Mouse (Mus musculus) erythroblast, adult 5-6 weeks (primary cell): ENCODE data around the gene Ms4a6d. TPM values are rescaled to one million over a fixed set of nuclear protein-coding genes. Genes with fewer than 3 reads are reported as not detected.

Source experiments
- ATAC-seq: replicated peaks from 2 replicates; pipeline ENCODE4 v1.8.0; 2016; ENCODE audit warnings: moderate number of reproducible peaks, mild to moderate bottlenecking, moderate TSS enrichment, inconsistent platforms; ENCODE audit not compliant: poor library complexity, low FRiP score, severe bottlenecking
- total RNA-seq, 2 experiments: library from RNA; stranded (forward) in 1 of 2; stranded (reverse) in 1 of 2; fragments of 150-400 nt in 1 of 2; fragments of 200-764, 138-1000 nt in 1 of 2; gene quantifications; 2 replicates each; pipeline versions ENCODE4 v1.2.3 to v1.2.4; 2015 to 2017; ENCODE audit warnings: low replicate concordance in 2 of 2

The Ms4a6d gene
- total RNA-seq (2015; ENCODE audit: low replicate concordance): 2.5 and 8.4 TPM in 2 replicates
- 0.60 and 2.4 TPM in 2 replicates for total RNA-seq (2017; ENCODE audit: low replicate concordance)

DNA sequence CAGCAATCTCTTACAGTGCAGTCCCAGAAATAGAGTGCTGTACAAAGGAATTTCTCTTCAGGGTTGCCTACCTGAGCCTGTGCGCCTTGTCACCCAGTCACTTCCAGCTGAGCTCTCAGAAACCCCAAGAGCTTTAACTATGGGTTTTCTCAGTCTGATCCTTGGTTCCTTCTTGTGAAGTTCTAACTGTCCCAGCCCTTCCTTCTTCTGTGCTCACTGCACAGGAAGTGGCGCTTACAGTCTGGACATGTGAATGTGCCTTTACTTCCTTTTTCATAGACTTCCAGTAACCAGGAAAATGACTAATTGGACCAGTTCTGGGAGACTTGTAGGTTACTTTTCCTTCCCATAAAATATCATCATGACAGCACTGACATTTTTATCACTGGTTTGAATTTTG is at the start of gene Ms4a6d:
Gene Ms4a6d, minus strand, starts transcription at position 247 of the 400 bp plus-strand sequence.
- ATAC-seq: no peak

DNA sequence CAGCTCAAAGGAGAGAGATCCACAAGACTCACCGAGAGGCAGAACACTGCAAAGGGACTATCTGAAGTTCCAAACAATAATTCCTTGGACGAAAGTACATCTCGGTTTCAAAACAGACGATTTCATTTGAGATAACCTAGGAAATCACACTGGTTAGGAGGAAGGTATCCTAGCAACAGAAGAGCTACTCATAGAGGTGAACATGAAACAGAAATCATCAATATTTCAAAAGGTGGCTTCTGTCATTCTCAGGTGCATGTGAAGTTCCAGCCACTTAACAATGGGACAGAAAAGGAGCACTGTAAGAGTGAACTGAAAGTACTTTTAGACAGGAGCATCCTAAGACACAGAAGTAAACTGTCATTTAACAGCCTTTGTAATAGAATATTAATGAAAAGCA is 44.9 kb upstream of the Ms4a6d start:
- ATAC-seq: no peak

DNA sequence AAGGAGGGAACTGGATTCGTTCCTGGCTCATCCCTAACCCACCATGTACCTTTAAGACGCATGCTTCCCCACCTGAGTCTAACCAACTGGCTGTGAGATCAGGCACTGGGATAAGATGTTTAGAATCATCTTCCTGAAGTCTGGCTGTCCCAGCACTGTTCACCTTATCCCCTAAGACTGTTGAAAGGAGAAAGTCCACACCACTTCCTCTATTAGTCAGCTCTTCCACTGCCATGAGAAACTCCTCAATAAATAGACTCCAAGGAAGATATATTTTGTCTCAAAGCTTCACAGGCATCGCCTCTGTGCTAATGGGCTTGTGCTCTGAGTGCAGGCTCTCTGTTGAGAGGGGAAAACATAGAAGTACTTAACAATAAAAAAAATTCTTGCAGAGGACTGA is 41.5 kb upstream of the Ms4a6d start:
- no peak for ATAC-seq

DNA sequence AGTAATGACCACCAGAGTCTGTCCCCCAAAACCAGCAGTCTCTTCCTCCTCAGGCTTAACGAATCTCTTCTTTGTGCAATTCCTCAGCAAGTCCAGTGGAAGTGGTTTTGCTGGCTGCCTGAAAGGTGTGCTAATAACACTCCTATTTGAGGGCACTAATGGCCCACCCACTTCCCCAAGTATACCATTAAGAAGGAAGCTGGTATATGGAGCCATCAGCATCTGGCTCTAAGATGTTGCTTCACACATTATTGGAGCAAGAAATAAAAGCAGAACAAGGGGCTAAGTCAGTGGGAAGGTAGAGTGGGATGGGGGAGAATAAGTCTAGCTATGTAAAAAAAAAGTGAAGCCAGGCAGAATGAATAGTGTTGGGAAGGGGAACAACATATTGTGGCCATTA is 36.1 kb upstream of the Ms4a6d start, which contains the start of gene Ms4a3:
Gene Ms4a3, minus strand, starts transcription at position 120 of the 400 bp plus-strand sequence.
- no peak for ATAC-seq

DNA sequence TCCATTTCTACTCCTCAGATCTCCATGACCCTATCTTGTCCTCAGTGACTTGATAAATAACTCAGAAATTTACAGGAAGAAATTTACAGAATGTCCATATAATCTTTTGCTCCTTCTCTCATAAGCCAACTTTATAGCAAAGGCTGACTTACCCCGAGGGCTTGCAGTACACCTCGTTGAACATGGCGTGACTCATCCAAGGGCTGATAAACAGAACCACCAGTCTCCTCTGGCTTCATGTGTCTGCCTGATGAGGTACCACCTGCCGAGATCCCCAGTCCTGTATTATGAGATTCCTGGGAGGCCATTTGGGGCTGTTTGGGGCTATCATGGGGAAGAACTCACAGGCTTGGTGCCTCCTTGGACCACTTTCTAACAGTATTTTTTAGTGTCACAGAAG is 34.4 kb upstream of the Ms4a6d start:
- ATAC-seq: no peak

DNA sequence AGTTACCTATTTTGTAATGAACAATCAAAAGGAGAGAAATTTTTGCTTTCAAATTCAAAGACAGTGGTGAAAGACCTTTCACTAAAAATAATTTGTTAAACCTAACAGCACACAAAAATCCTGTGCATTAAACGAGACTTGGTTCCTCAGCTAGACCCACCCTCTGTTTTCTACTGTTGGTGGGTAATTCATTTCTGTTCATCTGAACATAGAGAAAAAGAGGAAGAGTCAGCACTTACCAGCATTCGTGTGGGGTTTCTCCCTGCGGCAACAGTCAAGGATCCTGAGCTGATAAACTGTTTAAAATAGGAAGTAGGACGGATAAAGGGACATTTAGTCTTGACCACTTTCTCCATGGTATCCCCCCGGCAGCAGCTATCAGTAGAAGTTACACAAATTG is 30.9 kb upstream of the Ms4a6d start:
- ATAC-seq: no peak

DNA sequence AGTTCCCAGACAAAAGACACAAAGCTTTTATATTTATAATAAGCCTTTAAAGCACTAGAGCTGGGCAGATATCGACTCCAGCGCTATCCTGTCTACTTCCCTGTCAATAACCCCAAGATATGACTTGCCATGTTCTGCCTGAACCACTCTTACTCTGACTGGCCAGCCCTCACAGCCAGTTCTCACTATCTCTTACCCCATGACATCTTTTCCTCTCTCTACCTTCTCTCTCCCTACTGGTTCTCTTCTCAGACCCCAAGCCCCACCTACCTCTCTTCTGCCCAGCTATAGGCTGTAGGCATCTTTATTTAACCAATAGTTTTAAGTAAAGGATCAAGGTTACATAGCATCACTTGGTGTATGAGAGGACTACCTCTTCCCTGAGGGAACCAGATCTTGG is 29.7 kb upstream of the Ms4a6d start:
- no peak for ATAC-seq

DNA sequence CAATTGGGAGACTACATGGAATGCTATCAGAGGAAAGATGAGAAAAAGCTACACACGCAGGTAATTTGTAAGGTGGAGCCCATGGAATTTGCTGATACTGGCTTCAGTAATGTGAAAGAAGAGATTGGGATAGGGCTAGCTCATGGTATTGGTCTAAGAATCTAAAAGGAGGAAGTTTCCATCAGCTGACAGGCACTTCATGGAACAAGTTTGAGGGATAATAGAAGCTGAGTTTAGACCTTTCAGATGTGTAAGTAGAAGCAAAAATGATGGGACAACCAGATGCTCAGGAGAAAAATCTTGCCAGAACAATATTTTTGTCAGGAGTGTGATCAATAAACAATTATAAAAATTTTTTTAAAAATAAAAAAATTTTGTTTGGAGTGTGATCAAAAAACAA is 29.1 kb upstream of the Ms4a6d start:
- ATAC-seq: no peak

DNA sequence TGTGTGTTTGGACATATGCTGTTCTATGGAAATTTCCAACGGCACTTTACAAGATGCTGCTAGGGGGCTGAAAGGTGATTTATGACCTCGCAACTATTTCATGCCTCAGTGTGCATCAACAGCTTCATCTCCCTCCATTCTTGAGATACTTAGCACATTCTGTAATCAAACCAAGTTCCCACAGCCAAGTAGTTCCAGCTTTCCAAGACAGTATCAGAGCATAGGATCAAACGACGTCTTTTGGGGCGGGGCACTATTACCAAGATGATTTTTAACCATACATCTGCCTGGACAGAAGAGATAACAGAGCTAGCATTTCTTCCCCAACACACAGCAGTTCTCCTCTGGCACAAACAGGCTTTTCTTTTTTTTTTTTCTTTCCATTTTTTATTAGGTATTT is 20.6 kb upstream of the Ms4a6d start:
- no peak for ATAC-seq

DNA sequence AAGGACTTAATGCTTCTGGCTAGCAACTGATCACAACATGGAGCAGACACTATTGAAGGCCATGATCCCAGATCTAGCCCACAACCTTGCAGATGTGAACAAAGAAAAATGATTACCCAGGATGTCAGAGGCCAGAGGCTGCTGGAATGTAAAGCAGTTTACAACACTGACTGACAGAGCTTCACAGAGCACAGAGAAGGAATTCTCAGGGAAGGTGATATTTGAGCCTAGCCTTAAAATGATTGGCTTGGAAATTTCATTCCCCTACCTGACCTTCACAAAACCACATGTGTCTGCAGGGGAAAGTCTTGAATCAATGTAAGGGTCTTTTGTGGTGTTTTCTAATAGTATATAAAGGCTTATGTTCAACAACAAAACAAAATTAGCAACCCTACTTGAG is 20.2 kb upstream of the Ms4a6d start:
- no peak for ATAC-seq

DNA sequence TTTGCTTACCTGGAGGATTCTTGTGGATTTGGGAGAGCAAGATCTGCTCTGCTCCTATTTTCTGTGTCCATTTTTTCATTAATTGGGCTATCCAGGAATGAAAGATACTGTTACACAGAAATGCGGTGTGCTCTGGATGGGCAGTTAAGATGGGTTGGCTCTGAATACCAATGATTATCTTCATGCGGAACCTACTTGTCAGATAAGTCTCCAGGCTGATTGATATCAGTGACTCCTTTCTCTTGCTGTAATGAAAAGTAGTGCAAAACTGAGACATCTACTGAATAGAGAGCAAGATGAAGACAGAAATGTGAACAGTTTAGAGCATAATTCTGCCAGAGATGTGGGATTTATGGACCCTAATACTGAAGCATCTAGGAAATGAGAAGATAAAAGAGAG is 18.9 kb upstream of the Ms4a6d start, which contains the start of gene Ms4a2:
Gene Ms4a2, minus strand, starts transcription at position 169 of the 400 bp plus-strand sequence.
- ATAC-seq: no peak

DNA sequence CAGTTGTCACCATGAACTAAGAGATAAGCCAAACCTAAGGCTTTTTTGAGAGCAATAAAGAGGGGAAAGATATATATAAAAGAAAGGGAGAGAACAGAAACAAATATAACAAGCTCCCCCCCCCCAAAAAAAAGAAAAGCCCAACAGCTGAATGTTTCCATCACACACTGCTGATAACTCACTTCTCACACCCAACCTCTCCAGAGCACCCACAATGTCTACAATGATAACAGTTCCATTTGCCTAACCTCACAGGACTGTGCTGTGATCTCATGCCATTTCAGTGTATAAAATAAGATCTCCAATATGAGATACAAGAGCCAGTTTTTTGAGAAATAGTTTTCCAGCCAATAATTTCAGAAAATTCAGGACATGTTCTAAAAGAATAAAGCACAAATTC is 13.3 kb upstream of the Ms4a6d start:
- no peak for ATAC-seq

DNA sequence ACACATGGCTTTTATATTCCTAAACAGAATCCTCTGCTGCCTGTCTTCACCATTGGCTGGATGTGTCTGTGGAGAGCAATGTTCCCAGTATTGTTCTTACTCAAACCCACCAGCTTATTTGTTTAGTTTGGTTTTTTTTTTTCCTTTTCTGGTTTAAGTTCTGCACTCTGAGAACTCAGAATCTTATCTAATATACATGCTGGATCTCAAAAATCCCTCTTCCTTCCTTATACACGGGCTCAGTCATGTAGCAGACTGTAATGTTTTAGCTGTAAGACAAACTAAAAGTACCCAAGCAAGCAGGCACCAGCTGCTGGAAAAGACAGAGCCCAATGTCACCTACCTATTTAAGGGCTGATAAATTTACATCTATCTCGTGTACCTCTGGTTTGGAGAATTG is 10.2 kb upstream of the Ms4a6d start:
- ATAC-seq: no peak

DNA sequence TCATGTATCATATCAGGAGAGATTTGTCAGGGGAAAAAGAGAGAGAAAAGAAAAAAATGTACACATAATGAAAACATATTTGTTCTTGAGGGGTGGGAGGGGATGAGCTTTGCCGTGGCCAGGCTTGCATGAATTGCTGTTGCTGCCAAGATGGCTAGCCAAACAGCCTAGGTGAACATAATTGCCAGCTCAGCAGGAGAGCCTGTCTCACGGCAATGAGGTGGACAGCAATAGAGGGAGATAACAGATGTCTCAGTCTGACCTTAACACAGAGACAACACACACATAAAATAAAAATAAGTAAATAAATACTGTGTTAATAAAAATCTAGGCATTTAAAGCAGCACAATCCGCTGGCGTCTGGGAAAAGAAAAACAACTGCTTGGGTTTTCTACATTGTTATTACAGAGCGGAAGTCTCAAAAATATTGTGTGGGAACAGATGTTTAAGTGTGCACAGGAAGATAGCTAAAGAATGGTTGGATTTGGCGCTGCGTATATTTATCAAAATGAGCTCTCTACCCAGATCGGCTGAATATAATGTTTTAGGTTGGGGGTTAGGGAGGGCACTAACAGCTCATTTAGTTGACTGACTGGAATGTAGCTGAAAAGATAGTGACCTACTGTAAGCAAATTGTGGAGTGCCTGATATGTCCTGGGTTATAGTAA is 9.3 kb upstream of the Ms4a6d start:
- no peak for ATAC-seq

DNA sequence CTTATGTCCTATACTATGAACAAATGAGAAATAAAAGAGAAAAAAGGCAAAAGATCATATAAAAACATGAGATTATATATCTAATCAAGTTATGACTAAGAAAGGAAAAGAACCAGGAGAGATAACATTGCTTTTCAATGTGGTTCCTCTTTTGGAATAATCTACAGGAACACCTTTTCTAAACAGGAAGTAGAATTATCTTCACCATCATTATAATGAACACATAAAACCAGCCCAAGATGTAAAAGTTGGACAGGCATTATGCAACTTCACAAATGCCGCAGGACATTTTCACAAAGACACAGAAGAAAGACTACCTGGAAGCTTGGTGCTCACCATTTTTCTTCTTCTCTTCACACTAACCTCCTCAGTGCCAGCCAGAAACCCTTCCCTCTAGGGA is 8.4 kb upstream of the Ms4a6d start:
- ATAC-seq: no peak

DNA sequence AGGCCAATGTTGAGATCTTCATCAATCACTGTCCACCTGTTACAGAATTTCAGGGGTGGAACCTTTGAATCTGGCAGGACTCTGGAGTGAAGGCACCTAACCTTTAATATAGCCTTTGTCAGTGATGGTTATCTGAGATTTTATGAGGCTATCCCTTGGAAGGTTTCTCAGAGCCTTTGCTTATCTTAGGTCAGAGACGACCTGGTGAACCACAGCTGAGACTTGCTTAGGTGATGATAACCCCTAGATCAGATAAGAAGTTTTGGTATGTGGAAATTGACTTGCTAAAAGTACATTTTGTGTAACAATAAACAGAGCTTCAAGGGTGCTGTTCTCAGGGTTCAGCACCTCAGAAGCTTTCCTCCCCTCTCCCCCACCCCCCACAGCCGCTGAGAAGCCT is 7.6 kb upstream of the Ms4a6d start:
- no peak for ATAC-seq

DNA sequence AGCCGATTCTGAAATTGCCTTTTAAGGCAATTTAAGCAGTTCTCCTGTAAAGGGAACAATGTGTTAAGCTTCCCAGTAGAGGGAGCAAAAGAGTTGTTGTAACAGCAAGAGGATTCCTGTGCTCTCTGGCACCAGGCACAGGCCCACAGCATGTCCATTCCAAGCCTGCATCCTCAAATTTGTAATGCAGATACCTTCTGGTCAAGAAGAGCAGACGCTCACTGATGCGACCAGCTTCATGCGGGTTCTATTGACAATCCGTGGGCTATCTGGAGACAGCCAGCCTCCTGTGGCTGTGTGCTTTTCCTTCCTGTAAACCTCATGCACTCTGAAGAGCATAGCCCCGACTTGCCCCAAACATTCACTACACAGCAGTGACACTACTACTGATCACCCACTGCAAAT is 6.9 kb upstream of the Ms4a6d start:
- ATAC-seq: no peak

DNA sequence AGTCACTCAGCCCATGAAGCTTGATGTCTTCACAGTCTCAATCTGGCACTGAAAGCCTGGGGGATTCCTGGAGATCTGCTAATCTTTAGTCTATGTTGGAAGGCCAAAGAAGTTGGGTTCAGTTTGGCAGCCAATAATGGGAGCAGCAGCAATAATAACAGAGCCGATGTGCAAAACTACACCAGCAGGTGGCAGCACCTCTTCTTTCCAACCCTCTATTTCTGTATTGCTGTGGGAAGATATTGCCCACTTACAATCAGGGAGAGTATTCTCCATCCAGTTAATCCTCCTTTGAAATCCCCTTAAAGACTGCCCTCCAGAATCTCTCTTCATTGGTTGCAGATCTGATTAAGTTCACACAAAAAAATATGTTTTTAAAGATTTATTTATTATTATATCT is 3.5 kb upstream of the Ms4a6d start:
- ATAC-seq: no peak

DNA sequence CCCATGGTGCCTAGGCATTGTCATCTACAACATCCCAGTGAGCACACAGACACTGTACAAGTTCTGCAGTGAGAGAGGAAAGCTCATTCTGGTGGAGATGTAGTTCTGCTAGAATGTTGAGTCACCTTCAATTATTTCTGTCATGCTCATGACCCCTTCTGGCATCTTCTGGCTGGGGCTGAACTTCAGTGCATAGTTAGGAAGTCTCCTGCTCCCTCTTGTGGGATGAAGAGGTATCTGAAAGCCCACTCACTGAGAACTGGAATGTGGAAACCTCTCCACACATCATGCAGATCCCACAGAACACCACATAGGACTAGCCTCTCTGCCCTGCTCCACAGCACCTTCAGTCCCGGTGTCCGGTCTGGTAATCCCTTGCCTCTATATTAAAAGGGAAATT is 2.6 kb downstream of the Ms4a6d start:
- no peak for ATAC-seq

DNA sequence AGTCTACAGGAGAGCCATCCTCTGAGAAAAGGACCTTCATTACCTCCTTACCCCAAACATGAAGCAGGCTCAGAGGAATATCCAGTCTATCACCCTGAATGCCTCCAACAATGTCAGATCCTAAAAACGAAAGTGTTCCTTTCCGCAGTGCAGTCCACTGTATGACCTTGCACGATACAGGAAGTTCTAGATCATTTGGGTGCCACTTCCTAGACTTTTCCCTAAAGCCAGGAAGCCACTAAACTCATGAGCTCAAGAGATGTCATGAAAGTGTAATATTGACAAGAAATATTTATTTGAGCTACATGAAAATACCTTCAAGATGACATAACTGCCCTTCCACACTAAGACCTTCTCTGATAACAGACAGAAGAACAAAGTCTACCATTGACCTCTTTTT is 3.3 kb downstream of the Ms4a6d start:
- ATAC-seq: no peak

DNA sequence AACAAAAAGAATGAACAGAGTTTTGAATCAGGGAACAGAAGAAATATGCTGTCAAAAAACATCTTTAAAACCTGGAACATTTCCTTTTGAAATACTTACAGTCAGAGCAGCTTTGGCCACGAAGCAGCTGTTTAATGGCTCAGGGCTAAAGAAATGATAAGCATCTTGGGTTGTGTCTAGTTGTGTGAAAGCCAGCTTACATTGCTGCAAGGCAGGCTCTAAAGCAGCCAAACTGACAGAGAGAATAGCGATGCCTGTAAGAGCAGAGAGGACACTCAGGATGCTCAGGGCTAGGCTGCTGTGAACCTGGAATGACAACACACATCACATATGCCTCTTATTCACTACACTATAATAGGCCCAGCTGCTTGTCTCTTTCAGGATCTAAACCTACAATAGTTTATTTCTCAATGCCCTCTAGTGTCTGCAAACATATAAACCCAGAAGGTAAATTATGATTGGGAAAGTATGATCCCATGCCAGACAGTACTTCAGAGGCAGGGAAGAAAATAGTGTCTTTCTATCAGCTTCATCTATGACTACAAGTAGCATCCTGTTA is 14.7 kb downstream of the Ms4a6d start:
- no peak for ATAC-seq

DNA sequence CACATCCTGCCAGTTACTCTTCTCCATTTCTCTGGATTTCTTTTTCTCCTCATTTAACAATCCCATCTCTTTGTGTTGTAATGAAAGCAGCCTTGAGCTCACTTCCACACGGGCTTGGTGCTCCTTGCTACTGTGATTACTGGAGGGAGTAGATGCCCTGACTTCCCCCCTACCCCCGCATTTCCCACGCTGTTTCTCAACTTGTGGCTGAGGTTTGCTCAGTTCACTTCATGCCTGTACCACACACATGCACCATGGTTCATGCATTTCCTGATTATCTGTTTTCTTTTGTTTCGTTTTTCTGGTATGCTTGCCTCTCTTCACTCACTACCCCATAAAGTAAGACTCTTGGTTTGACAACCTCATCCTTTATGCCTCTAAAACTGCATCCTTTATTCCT is 15.4 kb downstream of the Ms4a6d start:
- no peak for ATAC-seq
